Mouse (Mus musculus): ENCODE data around the gene Vwa8.

Gene Vwa8

DNA sequence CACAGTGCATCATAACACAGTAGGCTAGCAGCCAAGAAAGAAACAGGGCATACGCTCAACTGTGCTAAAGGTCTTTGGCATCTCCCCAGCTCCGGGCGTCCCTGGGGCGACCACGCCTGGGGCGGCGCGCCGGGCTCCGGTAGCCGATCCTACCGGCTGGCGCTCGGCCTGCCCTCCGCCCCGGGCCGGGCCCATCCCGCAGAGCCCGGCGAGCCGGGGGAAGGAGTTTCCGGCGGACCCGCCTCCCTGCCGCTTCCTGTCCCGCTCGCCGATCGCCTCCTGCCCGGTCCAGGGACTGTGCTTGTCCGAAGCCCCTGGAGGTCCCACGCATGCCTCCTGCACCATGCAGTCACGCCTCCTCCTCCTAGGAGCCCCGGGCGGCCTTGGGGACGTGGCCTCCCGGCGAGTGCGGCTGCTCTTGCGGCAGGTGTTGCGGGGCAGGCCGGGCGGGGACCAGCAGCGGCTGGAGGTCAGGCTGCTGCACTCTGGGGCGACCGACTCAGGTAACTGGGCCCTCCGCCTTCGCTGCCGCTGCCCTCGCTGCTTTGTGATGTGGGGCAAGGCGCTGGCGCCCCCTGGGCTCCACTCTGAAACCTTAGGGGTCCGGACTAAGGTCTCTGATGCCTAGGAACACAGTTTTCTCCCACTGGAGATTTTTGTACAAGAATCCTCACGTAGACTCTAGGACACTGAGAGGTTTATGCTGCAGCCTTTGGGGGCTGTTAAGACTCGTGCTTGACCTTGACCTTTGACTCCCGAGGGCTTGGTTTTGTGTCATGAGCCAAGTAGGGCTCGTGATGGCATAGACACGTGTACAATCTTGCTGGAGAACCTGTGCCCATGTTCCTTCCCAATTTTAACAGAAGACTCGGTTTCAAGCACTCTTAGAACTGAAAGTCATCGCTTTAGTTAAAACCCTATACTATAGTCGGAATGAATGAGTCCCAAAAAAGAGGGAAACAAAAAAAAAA, at the start of gene Vwa8:
Gene Vwa8, plus strand, starts transcription at position 112 of the 971 bp plus-strand sequence.
- 1% methylated on average over 61 of the region's 61 CpGs for WGBS

DNA sequence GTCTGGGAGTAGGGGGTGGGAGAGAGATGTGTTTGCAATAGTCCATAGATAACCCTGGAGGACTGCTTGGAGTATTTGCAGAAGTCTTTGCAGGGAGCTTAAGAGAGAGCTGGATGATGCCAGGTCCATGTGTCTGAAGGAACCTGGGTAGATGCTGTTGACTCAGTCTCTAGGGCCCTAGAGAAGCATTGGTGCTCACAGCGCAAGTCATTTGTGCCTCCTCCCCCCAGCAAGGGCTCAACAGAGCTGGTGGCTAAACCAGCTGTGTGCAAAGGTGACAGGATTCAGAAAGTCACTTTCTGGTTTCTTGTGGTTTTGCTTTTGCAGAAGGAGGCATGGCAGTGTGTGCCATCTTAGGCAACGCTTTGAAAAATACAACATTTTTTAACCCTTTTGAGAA, 46.5 kb upstream of the Vwa8 start:
- 94% methylated on average over 2 of the region's 2 CpGs for WGBS

DNA sequence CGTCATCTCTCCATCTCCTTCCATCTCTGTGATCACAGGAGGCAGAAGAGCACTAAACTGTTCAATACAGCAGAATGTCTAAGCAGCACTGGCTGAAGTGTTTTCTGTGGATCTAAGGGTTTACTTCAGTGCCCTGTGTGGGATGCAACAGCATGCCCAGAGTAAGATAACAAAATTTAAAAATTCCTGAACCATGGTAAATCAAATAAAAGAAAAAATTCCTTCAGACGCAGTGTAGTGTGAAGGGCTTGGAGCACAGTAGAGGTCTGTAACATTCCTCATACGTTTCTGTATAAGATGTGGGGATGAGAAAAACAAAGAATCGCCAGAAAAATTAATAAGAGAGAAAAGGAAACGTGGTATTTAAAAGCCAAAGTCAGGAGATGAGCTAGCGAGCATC, 44.9 kb upstream of the Vwa8 start:
- 86% methylated on average over 6 of the region's 6 CpGs for WGBS

DNA sequence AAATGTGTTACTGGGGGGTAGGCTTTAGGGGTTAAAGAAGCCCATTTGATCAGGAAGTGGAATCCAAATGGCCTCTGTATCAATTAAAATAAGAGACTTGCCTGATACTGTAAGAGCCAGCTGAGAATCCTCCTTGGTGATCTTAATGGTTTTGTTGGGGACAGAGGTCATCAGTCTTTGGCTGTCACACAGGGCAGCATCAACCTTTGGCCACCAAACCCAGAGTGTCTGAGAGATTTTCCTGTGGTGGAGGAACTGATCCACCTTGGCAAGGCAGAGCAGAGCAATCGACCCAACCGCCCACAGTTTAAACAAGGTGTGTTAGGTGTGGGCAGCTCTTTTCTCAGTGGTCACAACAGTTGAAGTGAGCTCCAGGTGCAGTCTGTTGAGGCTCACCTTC, 36.0 kb upstream of the Vwa8 start:
- WGBS: 100% methylated on average over 2 of the region's 2 CpGs

DNA sequence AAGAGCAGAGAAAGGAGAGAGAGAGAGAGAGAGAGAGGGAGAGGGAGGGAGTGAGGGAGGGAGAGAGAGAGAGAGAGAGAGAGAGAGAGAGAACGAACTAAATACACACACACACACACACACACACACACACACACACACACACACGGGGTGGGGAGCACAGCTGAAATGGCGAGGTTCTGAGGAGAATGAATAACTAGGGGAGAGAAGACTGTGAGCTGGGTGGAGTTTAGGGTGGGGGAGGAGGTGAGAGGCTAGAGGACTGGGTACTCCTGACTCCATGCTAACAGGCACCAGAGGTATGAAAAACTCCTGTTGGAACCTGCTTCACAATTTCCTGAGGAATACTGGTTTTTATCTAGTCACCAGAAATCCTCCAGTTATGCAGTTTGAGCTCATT, 32.4 kb upstream of the Vwa8 start:
- 55% methylated on average over 2 of the region's 3 CpGs for WGBS

DNA sequence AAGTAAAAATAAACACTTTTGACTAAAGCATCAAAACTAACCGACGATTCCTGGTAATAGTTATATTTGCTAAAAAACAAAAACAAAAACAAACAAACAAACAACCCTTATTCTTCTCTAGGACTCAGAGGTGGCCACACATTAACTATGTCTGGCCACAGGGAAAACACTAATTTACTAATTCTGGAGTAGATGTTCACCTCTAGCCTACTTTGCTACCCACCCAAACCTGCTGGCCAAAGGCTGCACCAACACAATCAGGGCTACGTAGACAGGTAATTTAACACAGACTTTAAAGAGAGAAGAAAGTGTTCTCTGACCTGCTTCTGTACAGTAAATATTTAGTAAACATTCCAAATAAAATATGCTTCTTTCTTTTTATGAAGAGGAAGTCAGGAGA, 31.2 kb upstream of the Vwa8 start:
- WGBS: 88% methylated on average over 3 of the region's 3 CpGs

DNA sequence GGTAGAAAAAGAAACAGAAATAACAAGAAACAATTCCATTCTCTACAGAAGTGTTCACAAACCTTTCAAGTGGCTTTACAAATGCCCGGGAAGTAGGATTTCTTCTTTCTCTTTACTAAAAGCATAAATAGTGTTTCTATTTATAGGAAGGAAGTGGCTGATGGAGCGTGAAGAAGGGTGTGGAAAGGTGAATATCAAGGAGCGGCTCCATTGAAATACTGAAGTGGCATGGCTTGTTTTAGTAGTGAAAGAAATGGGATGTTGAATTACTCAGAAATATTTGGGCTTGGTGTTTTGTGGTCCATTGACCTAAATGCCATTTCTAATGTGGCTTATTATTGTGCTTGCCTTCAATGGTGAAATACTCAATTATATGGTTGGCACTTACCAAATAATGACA, 30.4 kb upstream of the Vwa8 start:
- WGBS: 76% methylated on average over 3 of the region's 3 CpGs

DNA sequence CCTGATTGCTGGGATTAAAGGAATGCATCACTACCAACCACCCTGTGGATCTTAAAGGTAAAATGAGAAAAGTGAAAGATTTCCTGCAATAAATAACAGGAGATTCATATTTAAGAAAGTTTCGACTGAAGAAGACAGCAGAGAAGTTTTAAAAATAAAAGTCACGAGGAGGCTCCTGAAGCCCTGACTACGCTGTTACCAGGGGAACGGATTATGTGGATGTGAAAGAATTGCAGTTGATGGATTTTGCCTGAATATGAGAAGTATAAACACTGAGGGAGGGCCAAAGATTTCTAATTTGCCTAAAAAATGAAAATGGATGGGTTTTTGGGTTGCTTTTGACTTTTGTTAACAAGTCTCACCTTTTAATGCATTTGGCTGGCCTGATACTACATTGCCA, 24.8 kb upstream of the Vwa8 start:
- 59% methylated on average over 4 of the region's 4 CpGs for WGBS

DNA sequence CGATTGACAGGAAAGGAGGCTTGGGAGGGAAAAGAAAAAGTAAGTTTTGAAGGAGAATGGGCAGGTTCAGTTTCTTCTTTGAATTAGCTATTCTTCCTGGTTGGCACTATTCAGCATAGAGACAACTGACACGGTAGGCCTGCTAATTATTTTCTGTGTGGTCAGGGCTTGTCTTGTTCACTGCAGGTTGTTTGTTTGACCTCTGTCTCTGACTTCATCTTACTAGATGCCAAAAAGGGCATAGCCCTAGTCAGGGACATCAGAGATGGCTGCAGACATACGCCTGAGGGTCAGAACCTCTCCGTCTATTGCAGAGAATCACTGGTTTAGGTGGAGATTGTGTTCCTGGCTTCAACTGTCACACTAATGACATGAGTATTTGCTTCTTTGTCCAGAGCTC, 24.3 kb upstream of the Vwa8 start:
- WGBS: 69% methylated on average over 4 of the region's 4 CpGs

DNA sequence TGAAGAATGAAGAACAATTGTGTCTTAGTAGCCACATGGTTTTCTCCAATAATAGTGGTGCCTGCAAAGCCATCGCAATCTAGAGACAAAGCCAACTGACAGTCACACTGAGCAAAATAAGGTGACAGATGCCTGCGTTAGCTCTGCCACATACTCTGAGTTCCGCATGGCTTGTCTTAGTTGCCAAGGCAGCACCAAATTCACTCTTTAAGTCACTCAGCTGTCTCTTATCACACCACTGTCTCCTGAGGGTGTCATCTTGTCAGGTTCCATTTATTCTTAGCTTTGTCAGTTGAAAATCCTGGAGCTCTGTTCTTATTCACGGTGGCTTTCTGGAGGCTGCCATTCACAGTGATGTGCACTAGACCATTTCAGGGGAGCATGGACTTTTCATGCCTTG, 17.7 kb upstream of the Vwa8 start:
- 75% methylated on average over 4 of the region's 4 CpGs for WGBS

DNA sequence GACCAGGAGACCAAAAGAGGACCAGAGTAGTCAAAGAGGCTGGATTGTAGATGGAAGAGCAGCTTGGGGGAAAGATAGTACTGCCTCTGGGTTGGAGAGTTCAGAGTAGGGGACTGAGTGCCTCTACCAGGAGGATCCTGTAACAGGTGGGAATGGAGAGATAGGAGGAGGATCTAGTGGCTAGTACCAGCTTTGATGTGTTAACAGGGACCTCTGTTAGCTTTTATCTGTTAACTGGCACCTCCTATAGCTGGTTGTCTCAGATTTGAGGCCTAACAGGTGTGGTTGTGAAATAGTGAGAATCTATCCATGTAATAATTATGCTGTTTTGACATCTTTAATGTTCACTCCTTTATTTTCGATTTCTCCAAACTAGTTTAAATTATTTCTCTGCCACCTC, 904 bp upstream of the Vwa8 start:
- WGBS: 81% methylated on average over 1 of the region's 1 CpGs

DNA sequence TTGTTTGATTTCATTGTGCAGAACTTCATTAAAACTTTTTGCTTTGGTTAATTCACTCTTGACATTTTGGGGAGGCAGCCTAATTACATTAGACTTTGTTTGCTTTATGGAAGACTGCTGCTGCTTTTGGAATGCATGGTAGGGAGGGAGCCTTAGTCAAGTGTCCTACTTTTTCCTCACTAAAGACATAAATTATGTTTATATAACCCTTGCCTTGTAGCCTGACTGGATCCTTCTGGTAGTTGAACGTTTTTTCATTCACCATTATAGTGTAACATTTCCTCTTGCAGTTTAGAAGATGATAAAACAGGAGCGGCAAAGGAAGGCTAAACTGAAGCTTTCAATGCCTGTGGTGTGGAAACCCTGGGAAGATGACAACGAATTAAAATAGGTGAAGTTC, 375 bp upstream of the Vwa8 start:
- WGBS: 2% methylated on average over 3 of the region's 3 CpGs

DNA sequence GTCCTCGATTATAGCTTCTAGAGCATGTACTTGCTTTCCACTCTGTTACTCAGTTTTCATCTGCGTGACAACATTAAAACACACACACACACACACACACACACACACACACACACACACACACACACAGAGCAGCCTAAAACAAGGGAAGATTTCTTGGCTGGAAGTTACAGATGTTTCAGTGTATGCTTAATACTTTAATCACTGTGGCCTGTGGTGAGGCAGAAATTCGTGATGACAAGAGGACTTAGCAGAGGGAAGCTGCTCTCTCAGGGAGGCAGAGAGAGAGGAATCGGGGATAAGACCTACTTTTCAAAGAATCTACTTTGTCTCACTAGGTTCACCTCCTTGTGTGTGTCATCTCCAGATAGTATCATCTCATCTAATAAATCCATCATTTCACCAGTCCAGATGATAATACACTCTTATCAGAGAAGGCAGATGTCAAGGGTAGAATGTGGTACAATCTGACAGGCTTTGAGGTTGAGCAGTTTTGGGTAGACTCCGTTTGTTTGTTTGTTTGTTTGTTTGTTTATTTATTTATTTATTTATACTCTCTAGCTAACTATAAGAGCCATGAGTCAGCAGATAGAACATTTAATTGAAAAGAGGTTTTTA, 1.2 kb downstream of the Vwa8 start:
- 28% methylated on average over 5 of the region's 5 CpGs for WGBS

DNA sequence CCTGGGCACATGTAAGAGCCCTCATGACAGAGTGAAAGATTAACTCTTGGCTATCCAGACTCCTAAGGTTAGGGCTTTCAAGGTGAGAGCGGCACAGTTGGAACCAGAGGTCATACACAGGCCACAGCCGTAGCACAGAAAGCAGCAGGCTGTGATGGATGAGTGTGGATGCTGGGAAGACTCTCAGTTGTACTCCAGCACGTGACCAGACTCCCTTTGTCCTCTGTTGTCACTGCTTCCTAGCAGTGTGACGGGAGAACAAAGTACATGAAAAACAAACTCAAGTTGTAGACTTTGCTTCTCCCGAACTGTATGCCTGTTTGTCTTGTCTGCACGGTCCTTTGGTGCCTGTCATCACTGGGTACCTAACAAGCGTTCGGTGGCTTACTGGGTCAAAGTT, 1.8 kb downstream of the Vwa8 start:
- WGBS: 49% methylated on average over 8 of the region's 8 CpGs

DNA sequence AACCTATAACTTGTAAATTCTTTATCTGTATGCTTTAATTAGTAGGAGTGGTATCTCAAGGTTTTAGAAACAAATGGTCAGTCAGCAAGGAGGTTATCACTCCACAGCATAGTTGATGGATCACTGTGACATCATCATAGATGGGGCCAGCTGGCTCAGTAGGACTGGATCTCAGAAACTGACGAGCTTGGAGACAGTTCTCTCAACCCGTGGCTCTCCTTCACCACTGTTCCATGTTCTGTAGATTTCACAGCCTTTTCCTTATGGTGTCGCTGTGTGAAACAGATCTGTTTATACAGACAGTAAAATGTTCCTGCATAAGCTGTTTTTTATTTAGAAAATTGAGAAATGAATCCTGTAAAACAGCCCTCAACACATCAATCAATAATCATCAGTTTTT, 2.5 kb downstream of the Vwa8 start:
- WGBS: 37% methylated on average over 3 of the region's 3 CpGs

DNA sequence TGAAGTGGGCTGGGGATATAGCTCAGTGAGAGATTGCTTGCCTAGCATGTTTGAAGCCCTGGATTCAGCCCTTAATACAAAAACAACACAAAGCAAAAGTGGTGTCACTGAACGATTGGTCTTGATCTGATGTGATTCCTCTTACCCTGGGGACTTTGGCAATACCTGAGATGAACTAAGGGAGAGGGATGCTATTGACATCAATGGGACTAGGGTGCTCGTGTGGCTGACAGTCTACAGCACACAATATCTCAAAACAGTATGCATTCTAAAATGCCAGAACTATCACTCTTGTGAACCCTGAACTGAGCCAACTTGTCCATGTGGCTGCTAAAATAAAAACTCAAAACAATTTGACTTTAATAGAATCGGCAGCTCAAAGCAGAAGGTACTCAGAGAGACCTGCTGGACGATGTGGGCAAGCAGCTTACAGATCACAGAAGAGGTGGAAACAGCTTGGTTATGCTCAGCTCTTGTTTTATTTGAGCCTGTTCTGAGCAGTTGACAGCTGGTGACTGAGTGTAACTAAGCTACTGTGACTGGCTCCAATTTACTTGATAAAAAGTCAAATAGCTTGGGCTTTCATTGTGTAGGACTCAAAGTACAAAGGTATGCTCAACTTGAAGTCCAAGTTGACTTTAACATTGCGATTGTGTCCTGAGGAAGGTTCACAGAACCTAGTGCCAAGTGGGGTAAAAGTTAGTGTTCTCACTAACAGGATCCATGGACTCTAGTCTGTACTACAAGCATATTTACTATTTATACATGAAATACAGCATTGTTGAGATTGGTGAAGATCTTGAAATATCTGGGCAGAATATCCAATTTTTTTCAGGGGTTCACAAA, 3.8 kb downstream of the Vwa8 start:
- WGBS: 64% methylated on average over 5 of the region's 5 CpGs

DNA sequence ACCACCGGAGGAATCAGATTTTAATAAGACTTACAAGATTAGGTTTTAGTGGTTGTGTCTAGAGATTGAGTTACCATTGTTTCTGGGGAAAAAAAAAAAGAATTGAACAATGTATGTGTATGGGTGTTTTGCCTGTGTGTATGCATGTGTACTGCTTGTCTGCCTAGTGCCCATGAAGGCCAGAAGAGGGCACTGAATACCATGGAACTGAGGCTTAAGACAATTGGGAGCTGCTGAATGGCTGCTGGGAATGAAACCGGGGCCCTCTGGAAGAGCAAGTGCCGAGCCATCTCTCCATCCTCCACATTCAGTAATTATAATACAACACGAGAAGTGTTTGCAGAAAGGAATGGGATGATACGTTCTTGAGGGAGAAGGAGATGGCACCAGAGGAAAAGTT, 12.3 kb downstream of the Vwa8 start:
- 92% methylated on average over 5 of the region's 5 CpGs for WGBS

DNA sequence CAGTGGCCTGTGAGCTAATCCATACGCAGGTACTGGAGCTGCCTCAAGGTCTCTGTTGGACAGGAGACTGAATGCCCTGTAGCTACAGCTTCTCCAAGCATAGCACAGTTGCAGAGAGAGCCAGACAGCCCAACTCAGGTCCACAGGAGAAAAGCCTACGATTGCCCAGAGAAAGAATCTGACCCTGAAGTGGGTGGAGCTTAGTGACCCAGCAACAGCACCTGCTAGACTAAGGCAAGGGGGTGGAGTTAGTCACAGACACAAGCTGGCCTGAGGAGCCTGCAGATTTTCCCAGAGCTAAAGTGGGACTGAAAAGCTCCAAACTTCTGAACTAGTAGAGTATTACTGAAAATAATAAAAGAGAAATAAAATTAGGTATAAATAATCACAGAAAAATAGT, 21.2 kb downstream of the Vwa8 start:
- 73% methylated on average over 2 of the region's 2 CpGs for WGBS

DNA sequence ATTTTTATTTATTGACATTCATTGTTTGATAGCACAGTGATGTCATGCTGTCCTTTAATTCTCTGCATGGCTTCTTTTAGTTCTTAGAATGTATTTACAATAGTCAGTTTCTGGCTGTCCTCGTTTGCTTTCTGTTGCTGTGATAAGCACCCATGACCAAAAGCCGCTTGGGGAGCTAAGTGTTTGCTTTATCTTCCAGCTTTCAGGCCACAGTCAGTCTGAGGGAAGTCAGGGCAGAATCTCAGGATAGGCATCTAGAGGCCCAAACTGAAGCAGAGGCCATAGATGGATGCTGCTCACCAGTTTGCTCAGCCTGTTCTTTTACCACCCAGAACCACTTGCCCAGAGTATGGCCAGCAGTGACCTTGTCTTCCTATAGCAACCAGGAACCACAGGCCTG, 28.3 kb downstream of the Vwa8 start:
- 80% methylated on average over 2 of the region's 2 CpGs for WGBS

DNA sequence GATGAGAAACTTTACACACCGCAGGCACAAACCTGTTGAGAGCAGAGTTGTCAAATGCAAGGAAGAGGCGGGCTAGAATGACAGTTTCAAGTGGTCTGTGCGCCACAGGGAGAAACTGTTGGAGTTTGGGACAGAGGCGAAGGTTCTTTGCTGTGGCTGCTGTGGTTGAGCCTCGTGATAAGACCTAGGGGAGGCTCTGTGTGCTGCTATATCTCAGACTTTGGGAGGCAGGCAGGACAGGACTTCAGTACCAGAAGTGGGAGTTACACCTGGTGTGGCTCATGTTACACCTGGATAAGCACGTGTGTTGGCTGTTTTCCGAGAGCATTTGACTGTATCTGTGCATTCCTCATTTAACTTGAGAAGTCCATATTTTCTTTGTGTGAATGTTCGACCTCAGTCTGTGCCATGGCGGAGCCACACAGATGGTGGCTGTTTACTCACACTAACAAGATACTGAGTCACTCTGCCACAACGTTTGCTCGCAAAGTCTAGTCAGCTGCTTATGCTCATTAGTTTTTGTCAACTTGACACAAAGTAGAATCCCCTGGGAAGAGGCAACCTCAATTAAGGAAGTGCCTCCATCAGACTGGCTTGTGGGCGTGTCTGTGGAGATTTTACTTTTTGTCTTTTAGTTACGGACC, 29.7 kb downstream of the Vwa8 start:
- WGBS: 74% methylated on average over 13 of the region's 13 CpGs

DNA sequence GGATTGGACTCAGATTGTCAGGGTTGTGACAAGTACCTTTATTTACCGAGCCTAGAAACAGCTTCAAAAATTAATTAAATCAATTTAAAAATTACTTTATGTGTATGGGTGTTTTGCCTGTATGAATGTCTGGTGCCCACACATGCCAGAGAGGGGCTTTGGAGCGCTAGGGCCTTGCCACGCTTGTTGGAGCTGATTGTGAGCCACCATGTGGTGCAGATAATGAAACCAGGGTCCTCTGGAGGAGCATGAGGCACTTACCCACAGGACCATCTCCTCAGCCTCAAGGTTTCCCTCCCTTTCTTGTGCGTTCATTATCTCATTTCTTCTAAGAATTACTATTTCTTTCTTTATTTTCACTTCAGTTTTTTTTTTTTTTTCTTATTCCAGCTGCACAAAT, 32.0 kb downstream of the Vwa8 start:
- WGBS: 93% methylated on average over 4 of the region's 4 CpGs

DNA sequence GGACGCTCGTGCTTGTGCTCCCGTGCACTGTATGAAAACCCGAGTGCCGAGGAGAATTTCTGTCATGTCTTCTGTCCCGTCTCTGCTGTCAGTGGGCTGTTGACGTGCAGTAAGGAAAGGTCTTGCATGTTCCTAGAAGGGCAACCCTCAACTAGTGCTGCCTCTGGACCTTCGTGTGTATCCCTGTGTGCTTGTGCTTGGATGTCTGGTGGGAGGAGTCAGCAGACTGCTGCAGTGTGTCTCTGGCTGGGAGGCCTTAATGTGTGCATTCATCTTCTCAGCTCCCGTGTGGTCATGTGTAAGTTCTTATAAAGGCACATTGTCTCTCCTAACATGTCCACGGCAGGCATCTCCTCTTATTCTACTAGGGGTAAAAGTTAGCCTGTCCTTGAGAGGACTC, 32.7 kb downstream of the Vwa8 start:
- 74% methylated on average over 10 of the region's 10 CpGs for WGBS
